Mouse (Mus musculus) layer of hippocampus, adult 9-10 months (tissue): ENCODE results near the gene Slc30a2.
"Not testable (repeated sequence)": the region's sequence is repeated elsewhere in the genome, so short reads cannot be mapped to it uniquely, and the experiment has no call there.

Experiments
- DNase-seq: peaks from one replicate; pipeline ENCODE4 v3.0.0; 2022; ENCODE audit warnings: low spot score

Slc30a2 gene

GRCm38 (mm10) chr4:134343071-134344031 is at the start of gene Slc30a2:
TSS of gene Slc30a2 (plus strand) at chr4:134343181.
- DNase-seq: no peak

- no peak for DNase-seq
Measured at GRCm38 (mm10) chr4:134293692-134294163, 49.3 kb upstream of the Slc30a2 start.

GRCm38 (mm10) chr4:134296096-134296495 is 46.9 kb upstream of the Slc30a2 start:
- DNase-seq: not testable (repeated sequence)

- DNase-seq: no peak
Measured at GRCm38 (mm10) chr4:134296523-134296922, 46.5 kb upstream of the Slc30a2 start.

GRCm38 (mm10) chr4:134297369-134297768 is 45.6 kb upstream of the Slc30a2 start:
- no peak for DNase-seq

GRCm38 (mm10) chr4:134298626-134299497 is 44.1 kb upstream of the Slc30a2 start:
- DNase-seq: no peak

- DNase-seq: no peak
Measured at GRCm38 (mm10) chr4:134299498-134299810, 43.5 kb upstream of the Slc30a2 start.

GRCm38 (mm10) chr4:134300316-134300715 is 42.7 kb upstream of the Slc30a2 start:
- DNase-seq: no peak

- no peak for DNase-seq
Measured at GRCm38 (mm10) chr4:134302084-134302483, 40.9 kb upstream of the Slc30a2 start.

- no peak for DNase-seq
Measured at GRCm38 (mm10) chr4:134306963-134307362, 36.0 kb upstream of the Slc30a2 start.

GRCm38 (mm10) chr4:134307367-134308072 is 35.5 kb upstream of the Slc30a2 start:
- DNase-seq: peak; percentile 24

- DNase-seq: no peak
Measured at GRCm38 (mm10) chr4:134310106-134310505, 32.9 kb upstream of the Slc30a2 start.

- no peak for DNase-seq
Measured at GRCm38 (mm10) chr4:134310656-134311055, 32.3 kb upstream of the Slc30a2 start.

- DNase-seq: no peak
Measured at GRCm38 (mm10) chr4:134311784-134312183, 31.2 kb upstream of the Slc30a2 start.

- no peak for DNase-seq
Measured at GRCm38 (mm10) chr4:134312341-134312740, 30.6 kb upstream of the Slc30a2 start.

GRCm38 (mm10) chr4:134312901-134313300 is 30.1 kb upstream of the Slc30a2 start:
- no peak for DNase-seq

GRCm38 (mm10) chr4:134314081-134314655 is 28.8 kb upstream of the Slc30a2 start:
- no peak for DNase-seq

- DNase-seq: no peak
Measured at GRCm38 (mm10) chr4:134314876-134315275, 28.1 kb upstream of the Slc30a2 start, which contains the start of gene Trim63. TSS of gene Trim63 (plus strand) at chr4:134315120.

- no peak for DNase-seq
Measured at GRCm38 (mm10) chr4:134315470-134315869, 27.5 kb upstream of the Slc30a2 start.

GRCm38 (mm10) chr4:134316390-134316789 is 26.6 kb upstream of the Slc30a2 start:
- no peak for DNase-seq

GRCm38 (mm10) chr4:134319074-134319473 is 23.9 kb upstream of the Slc30a2 start:
- DNase-seq: no peak

- DNase-seq: no peak
Measured at GRCm38 (mm10) chr4:134319674-134320073, 23.3 kb upstream of the Slc30a2 start.
